Mouse (Mus musculus): ENCODE data around the gene Ints12.

DNA sequence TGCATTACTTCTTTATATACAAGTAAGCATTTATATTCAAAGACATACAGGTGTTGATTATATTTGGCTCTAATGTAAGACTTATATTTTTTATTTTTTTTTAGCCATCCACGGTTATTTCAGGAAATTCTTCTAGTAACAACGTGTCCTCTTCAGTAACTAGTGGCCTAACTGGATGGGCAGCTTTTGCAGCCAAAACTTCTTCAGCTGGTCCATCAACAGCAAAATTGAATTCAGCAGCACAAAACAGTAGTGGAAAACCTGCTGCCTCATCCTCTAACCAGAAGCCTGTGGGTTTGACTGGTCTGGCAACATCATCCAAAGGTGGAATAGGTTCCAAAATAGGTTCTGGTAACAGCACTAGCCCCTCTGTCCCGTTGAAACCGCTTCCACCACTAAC, 17.1 kb downstream of the Ints12 start:
- TF ChIP-seq MAX (IDR thresholded peaks at IDR 0.05) (no peak), CTCF (IDR thresholded peaks at IDR 0.05; ENCODE audit: control insufficient read depth, insufficient read depth, insufficient read length) (no peak), CEBPB (IDR thresholded peaks at IDR 0.05; ENCODE audit: low read depth) (no peak), MYOG (IDR thresholded peaks at IDR 0.05; ENCODE audit: control insufficient read depth, extremely low read depth, insufficient read length) (no peak), MYOD1 (IDR thresholded peaks at IDR 0.05; ENCODE audit: control insufficient read depth, insufficient read length, low read depth) (no peak), FOSL1 (IDR thresholded peaks at IDR 0.05; ENCODE audit: insufficient read depth, low read length, poor library complexity, severe bottlenecking) (no peak)
